Mouse (Mus musculus) gastrocnemius, postnatal 14 days (tissue): Measurements from ENCODE around the gene Rasgef1c. TPM values are rescaled to one million over a fixed set of nuclear protein-coding genes. Genes with fewer than 3 reads are reported as not detected.

Experiments used
- DNase-seq: peaks from one replicate; pipeline ENCODE4 v3.0.0; 2021; ENCODE audit warnings: mixed read lengths
- intact Hi-C: fragments of 180-260 bp; cut with DNase I; formaldehyde crosslinking; loops from one replicate; pipeline ENCODE4 v1.15.1; 2025; ENCODE audit warnings: low total_unique reads
- long read RNA-seq, 2 experiments: library from polyadenylated mRNA; stranded (forward); transcript quantifications; one replicate each; pipeline ENCODE4 v2.0.0; 2021
- total RNA-seq, 2 experiments: library from RNA; stranded (reverse); gene quantifications; 2 replicates each; pipeline ENCODE4 v1.2.3; 2021

Gene Rasgef1c
- 1 to 10 TPM; 1.1 to 1.7 TPM for total RNA-seq
- long read RNA-seq, experiment 1, partial matches to known transcripts = 1 of 1 reads
- long read RNA-seq, experiment 1, other reads (novel, unspliced or antisense) = 0 of 1 reads
- long read RNA-seq, experiment 2, partial matches to known transcripts = 0 of 2 reads
- long read RNA-seq, experiment 2, other reads (novel, unspliced or antisense) = 2 of 2 reads

- DNase-seq = peak; percentile 73
- intact Hi-C loops = loop anchor here (5.0 kb wide), 1 partner anchor 55 kb away; no protein-coding TSS in a partner anchor
Observed at GRCm38 (mm10) chr11:49901659-49902458, at the start of gene Rasgef1c. Rasgef1c (plus strand) TSS chr11:49901835.

GRCm38 (mm10) chr11:49855144-49855543, 46.5 kb upstream of the Rasgef1c start:
- intact Hi-C loops = no loop called here
- DNase-seq = no peak

- intact Hi-C loops = no loop called here
- no peak for DNase-seq
Observed at GRCm38 (mm10) chr11:49861139-49861538, 40.5 kb upstream of the Rasgef1c start.

- no peak for DNase-seq
- intact Hi-C loops = no loop called here
Observed at GRCm38 (mm10) chr11:49863926-49864325, 37.7 kb upstream of the Rasgef1c start.

- intact Hi-C loops = loop anchor here (5.0 kb wide), 2 partner anchors 135 to 215 kb away; no protein-coding TSS in a partner anchor
Observed at GRCm38 (mm10) chr11:49867320-49867719, 34.3 kb upstream of the Rasgef1c start.

GRCm38 (mm10) chr11:49869762-49870161, 31.9 kb upstream of the Rasgef1c start:
- DNase-seq = peak; percentile 31
- intact Hi-C loops = loop anchor here (5.0 kb wide), 2 partner anchors 137 to 217 kb away; no protein-coding TSS in a partner anchor

More at GRCm38 (mm10) chr11:49867320-49867719, 34.3 kb upstream of the Rasgef1c start:
- DNase-seq = no peak

- DNase-seq = no peak
- intact Hi-C loops = no loop called here
Observed at GRCm38 (mm10) chr11:49871914-49872313, 29.7 kb upstream of the Rasgef1c start.

GRCm38 (mm10) chr11:49872779-49873178, 28.9 kb upstream of the Rasgef1c start:
- intact Hi-C loops = no loop called here

GRCm38 (mm10) chr11:49876948-49877817, 24.5 kb upstream of the Rasgef1c start:
- intact Hi-C loops = no loop called here
- DNase-seq = no peak

More at GRCm38 (mm10) chr11:49872779-49873178, 28.9 kb upstream of the Rasgef1c start:
- DNase-seq = no peak

GRCm38 (mm10) chr11:49879950-49880642, 21.5 kb upstream of the Rasgef1c start:
- intact Hi-C loops = no loop called here
- peak; percentile 37 for DNase-seq

- intact Hi-C loops = no loop called here
- DNase-seq = no peak
Observed at GRCm38 (mm10) chr11:49883394-49883793, 18.2 kb upstream of the Rasgef1c start.

- DNase-seq = no peak
- intact Hi-C loops = no loop called here
Observed at GRCm38 (mm10) chr11:49888469-49888868, 13.2 kb upstream of the Rasgef1c start.

- intact Hi-C loops = no loop called here
- no peak for DNase-seq
Observed at GRCm38 (mm10) chr11:49891993-49892392, 9.6 kb upstream of the Rasgef1c start.

- intact Hi-C loops = no loop called here
- no peak for DNase-seq
Observed at GRCm38 (mm10) chr11:49893806-49894205, 7.8 kb upstream of the Rasgef1c start.

GRCm38 (mm10) chr11:49895966-49896590, 5.6 kb upstream of the Rasgef1c start:
- no peak for DNase-seq
- intact Hi-C loops = no loop called here

GRCm38 (mm10) chr11:49900043-49900442, 1.6 kb upstream of the Rasgef1c start:
- intact Hi-C loops = loop anchor here (5.0 kb wide), 1 partner anchor 57 kb away; no protein-coding TSS in a partner anchor

GRCm38 (mm10) chr11:49900962-49901658, 525 bp upstream of the Rasgef1c start:
- intact Hi-C loops = loop anchor here (5.0 kb wide), 1 partner anchor 56 kb away; no protein-coding TSS in a partner anchor
- no peak for DNase-seq

More at GRCm38 (mm10) chr11:49900043-49900442, 1.6 kb upstream of the Rasgef1c start:
- no peak for DNase-seq

GRCm38 (mm10) chr11:49903333-49903732, 1.7 kb downstream of the Rasgef1c start:
- intact Hi-C loops = loop anchor here (5.0 kb wide), 1 partner anchor 54 kb away; no protein-coding TSS in a partner anchor
- peak; percentile 69 for DNase-seq
